Mouse (Mus musculus) erythroid progenitor cell, adult 5-6 weeks (primary cell): Measurements from ENCODE around the gene Ccnt1. TPM values are rescaled to one million over a fixed set of nuclear protein-coding genes. Genes with fewer than 3 reads are reported as not detected.
"Not testable (repeated sequence)": the region's sequence is repeated elsewhere in the genome, so short reads cannot be mapped to it uniquely, and the experiment has no call there.

Experiments
- ATAC-seq: replicated peaks from 2 replicates; pipeline ENCODE4 v1.8.0; 2016; ENCODE audit warnings: moderate number of reproducible peaks, mild to moderate bottlenecking, moderate TSS enrichment, inconsistent platforms; ENCODE audit not compliant: poor library complexity, low FRiP score, severe bottlenecking
- total RNA-seq, 2 experiments: library from RNA; stranded (forward) in 1 of 2; stranded (reverse) in 1 of 2; fragments of 150-400 nt in 1 of 2; fragments of 186-747, 209-891 nt in 1 of 2; gene quantifications; 2 replicates each; pipeline versions ENCODE4 v1.2.3 to v1.2.4; 2015 to 2017; ENCODE audit warnings: low replicate concordance in 2 of 2

Ccnt1 gene
- total RNA-seq, 2 experiments from 2014 or later: 75.4 to 121 TPM

DNA sequence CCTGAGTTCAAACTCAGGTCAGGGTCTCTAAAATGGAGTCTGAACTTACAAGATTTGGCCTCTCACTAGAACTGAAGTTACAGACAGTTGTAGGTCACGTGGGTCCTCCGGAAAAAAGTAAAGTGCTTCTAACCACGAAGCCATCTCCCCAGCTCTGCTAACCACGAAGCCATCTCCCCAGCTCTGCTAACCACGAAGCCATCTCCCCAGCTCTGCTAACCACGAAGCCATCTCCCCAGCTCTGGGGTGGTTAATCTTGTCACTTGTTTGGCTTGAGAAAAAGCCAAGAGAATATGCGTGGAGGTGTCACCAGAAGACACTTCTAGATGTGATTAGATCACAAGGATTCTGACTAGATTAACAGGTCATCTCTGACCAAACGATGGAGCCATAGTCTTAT, 56.6 kb downstream of the Ccnt1 start:
- no peak for ATAC-seq

GRCm38 (mm10) chr15:98513676-98514075, 57.0 kb downstream of the Ccnt1 start:
- ATAC-seq: not testable (repeated sequence)

DNA sequence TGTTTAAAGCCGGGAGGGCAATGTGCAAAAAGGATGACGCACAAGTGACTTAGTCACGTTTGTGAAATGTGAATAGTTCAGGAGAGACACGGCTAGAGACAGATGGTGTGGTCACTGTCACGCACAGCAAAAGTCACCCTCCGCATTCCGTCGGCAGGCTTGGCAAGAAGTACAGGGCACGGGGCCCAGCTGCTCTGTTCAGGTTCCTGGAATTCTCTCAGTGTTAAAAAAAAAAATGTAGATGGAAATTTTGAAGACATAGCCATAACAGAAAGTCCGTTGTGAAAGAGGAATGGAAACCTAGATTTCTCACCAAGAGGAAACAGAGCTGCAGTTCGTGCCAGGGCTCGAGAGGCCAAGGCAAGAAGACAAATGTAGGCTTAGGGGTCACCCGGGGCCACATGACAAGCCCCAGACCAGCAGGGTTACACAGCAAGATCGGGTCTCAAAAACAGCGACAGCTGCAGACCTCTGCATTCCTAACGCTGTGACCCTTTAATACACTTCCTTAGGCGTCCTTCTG, 57.9 kb downstream of the Ccnt1 start:
- ATAC-seq: no peak

DNA sequence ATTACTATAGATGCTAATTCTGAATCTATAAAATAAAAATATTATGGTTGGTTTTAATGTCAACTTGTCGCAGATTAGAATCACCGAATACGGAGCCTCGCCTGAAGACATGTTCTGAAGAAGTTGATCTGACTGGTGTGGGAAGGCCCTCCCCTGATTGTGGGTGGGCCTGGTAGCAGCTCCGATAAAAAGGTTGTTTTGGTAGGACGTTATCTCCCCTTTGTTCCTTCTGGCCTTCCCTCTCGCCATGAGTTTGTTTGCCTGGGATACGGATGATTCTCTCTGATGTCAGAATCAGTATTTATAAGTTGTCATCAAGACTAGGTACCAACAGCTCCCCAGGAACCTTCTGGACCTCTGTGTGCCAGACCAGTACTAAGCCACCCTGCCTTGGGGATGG, 58.5 kb downstream of the Ccnt1 start:
- ATAC-seq: no peak

- ATAC-seq: no peak
These were observed 59.3 kb downstream of the Ccnt1 start for GRCm38 (mm10) chr15:98511386-98511928.

GRCm38 (mm10) chr15:98510438-98511385, 60.0 kb downstream of the Ccnt1 start:
- ATAC-seq: peak; percentile 84

DNA sequence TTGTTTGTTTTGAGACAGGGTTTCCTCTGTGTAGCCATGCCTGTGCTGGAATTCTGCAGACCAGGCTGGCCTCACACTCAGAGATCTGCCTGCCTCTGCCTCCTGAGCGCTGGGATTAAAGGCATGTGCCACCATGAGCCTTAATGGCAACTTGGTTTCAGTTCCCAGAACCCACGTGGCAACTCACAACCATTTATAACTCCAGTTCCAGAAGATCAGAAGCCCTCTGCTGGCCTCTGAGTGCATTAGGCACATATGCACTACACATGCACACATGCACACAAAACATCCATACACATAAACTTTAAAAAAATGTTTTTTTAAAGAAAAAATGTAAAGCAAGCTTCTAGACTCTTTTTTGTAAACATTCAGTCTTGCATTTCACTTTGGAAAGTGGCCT, 61.3 kb downstream of the Ccnt1 start:
- no peak for ATAC-seq

GRCm38 (mm10) chr15:98507321-98507720, 63.4 kb downstream of the Ccnt1 start:
- ATAC-seq: no peak

GRCm38 (mm10) chr15:98506253-98506957, 64.3 kb downstream of the Ccnt1 start:
- ATAC-seq: no peak

GRCm38 (mm10) chr15:98504514-98504913, 66.2 kb downstream of the Ccnt1 start:
- peak; percentile 47; the same call in 1 of the 2 replicates for ATAC-seq

- ATAC-seq: no peak
These were observed 67.4 kb downstream of the Ccnt1 start for GRCm38 (mm10) chr15:98503317-98503716.

- ATAC-seq: no peak
These were observed 73.1 kb downstream of the Ccnt1 start for GRCm38 (mm10) chr15:98497631-98498030.

DNA sequence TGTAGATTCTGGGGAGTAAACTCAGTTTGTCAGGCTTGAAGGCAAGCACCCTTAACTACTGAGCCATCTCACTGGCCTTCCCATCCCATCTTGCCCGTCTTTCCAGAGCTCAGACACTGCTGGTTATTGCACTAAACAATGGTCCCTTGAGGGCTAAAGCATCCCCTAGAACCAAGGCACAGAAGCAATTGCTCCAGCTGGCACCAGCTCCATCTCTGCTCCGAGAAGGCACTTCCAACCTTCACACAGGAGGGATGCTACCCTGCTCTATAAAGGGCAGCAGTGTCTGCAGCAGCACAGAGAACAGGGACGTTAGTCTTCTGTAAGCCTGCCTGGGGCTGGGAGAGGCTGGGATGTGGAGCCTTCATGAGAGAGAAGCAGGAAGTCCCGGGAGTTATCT, 78.6 kb downstream of the Ccnt1 start, which contains the start of gene Olfr279:
Gene Olfr279 (plus strand): TSS at position 301 of the 400 bp plus-strand sequence.
- no peak for ATAC-seq

GRCm38 (mm10) chr15:98491332-98491731, 79.4 kb downstream of the Ccnt1 start:
- ATAC-seq: no peak

Other genes starting within 250 kb of the Ccnt1 start
- not detected in 2 replicates for gene Olfr284, start 229.9 kb downstream of the Ccnt1 start, total RNA-seq (2015; ENCODE audit: low replicate concordance)
- not detected in 2 replicates for gene Olfr284, start 229.9 kb downstream of the Ccnt1 start, total RNA-seq (2017; ENCODE audit: low replicate concordance)
- gene Olfr283, start 190.0 kb downstream of the Ccnt1 start, total RNA-seq (2015; ENCODE audit: low replicate concordance): not detected in 2 replicates
- not detected in 2 replicates for gene Olfr283, start 190.0 kb downstream of the Ccnt1 start, total RNA-seq (2017; ENCODE audit: low replicate concordance)
- gene Olfr282, start 139.7 kb downstream of the Ccnt1 start, total RNA-seq (2015; ENCODE audit: low replicate concordance): not detected in 2 replicates
- gene Olfr282, start 139.7 kb downstream of the Ccnt1 start, total RNA-seq (2017; ENCODE audit: low replicate concordance): not detected in 2 replicates
- not detected in 2 replicates for gene Olfr281, start 118.3 kb downstream of the Ccnt1 start, total RNA-seq (2015; ENCODE audit: low replicate concordance)
- not detected in 2 replicates for gene Olfr281, start 118.3 kb downstream of the Ccnt1 start, total RNA-seq (2017; ENCODE audit: low replicate concordance)
- not detected in 2 replicates for gene OR5BS1P, start 101.0 kb downstream of the Ccnt1 start, total RNA-seq (2015; ENCODE audit: low replicate concordance)
- gene OR5BS1P, start 101.0 kb downstream of the Ccnt1 start, total RNA-seq (2017; ENCODE audit: low replicate concordance): not detected in 2 replicates
- not detected in 2 replicates for gene Lalba, start 88.2 kb downstream of the Ccnt1 start, total RNA-seq (2015; ENCODE audit: low replicate concordance)
- gene Lalba, start 88.2 kb downstream of the Ccnt1 start, total RNA-seq (2017; ENCODE audit: low replicate concordance): not detected in 2 replicates
- gene Olfr279, start 78.5 kb downstream of the Ccnt1 start, total RNA-seq (2015; ENCODE audit: low replicate concordance): not detected in 2 replicates
- not detected in 2 replicates for gene Olfr279, start 78.5 kb downstream of the Ccnt1 start, total RNA-seq (2017; ENCODE audit: low replicate concordance)
- 15.5 and 19.7 TPM in 2 replicates for gene Kansl2, start 36.7 kb downstream of the Ccnt1 start, total RNA-seq (2015; ENCODE audit: low replicate concordance)
- 11.5 and 18.0 TPM in 2 replicates for gene Kansl2, start 36.7 kb downstream of the Ccnt1 start, total RNA-seq (2017; ENCODE audit: low replicate concordance)
- gene 4930415O20Rik, start 81 bp upstream of the Ccnt1 start, total RNA-seq (2015; ENCODE audit: low replicate concordance): not detected in 2 replicates
- gene 4930415O20Rik, start 81 bp upstream of the Ccnt1 start, total RNA-seq (2017; ENCODE audit: low replicate concordance): not detected in 2 replicates
- 62.3 and 81.3 TPM in 2 replicates for gene Adcy6, start 39.2 kb upstream of the Ccnt1 start, total RNA-seq (2015; ENCODE audit: low replicate concordance)
- 133 and 140 TPM in 2 replicates for gene Adcy6, start 39.2 kb upstream of the Ccnt1 start, total RNA-seq (2017; ENCODE audit: low replicate concordance)
- gene Cacnb3, start 59.9 kb upstream of the Ccnt1 start, total RNA-seq (2015; ENCODE audit: low replicate concordance): not detected in 2 replicates
- gene Cacnb3, start 59.9 kb upstream of the Ccnt1 start, total RNA-seq (2017; ENCODE audit: low replicate concordance): 0.77 TPM in 1 of 2 replicates, not detected in the other
- 24.5 and 26.0 TPM in 2 replicates for gene Ddx23, start 92.0 kb upstream of the Ccnt1 start, total RNA-seq (2015; ENCODE audit: low replicate concordance)
- gene Ddx23, start 92.0 kb upstream of the Ccnt1 start, total RNA-seq (2017; ENCODE audit: low replicate concordance): 49.9 and 91.9 TPM in 2 replicates
- gene Rnd1, start 106.5 kb upstream of the Ccnt1 start, total RNA-seq (2015; ENCODE audit: low replicate concordance): 0.36 TPM in 1 of 2 replicates, not detected in the other
- not detected in 2 replicates for gene Rnd1, start 106.5 kb upstream of the Ccnt1 start, total RNA-seq (2017; ENCODE audit: low replicate concordance)
- gene Ccdc65, start 137.3 kb upstream of the Ccnt1 start, total RNA-seq (2015; ENCODE audit: low replicate concordance): not detected in 2 replicates
- not detected in 2 replicates for gene Ccdc65, start 137.3 kb upstream of the Ccnt1 start, total RNA-seq (2017; ENCODE audit: low replicate concordance)
- gene Fkbp11, start 157.3 kb upstream of the Ccnt1 start, total RNA-seq (2015; ENCODE audit: low replicate concordance): 2.5 TPM in 1 of 2 replicates, not detected in the other
- 1.4 TPM in 1 of 2 replicates, not detected in the other for gene Fkbp11, start 157.3 kb upstream of the Ccnt1 start, total RNA-seq (2017; ENCODE audit: low replicate concordance)
- 5.4 and 7.6 TPM in 2 replicates for gene Arf3, start 192.3 kb upstream of the Ccnt1 start, total RNA-seq (2015; ENCODE audit: low replicate concordance)
- 4.6 and 4.8 TPM in 2 replicates for gene Arf3, start 192.3 kb upstream of the Ccnt1 start, total RNA-seq (2017; ENCODE audit: low replicate concordance)
- 0.36 TPM in 1 of 2 replicates, not detected in the other for gene Wnt10b, start 207.2 kb upstream of the Ccnt1 start, total RNA-seq (2015; ENCODE audit: low replicate concordance)
- not detected in 2 replicates for gene Wnt10b, start 207.2 kb upstream of the Ccnt1 start, total RNA-seq (2017; ENCODE audit: low replicate concordance)
- not detected in 2 replicates for gene Wnt1, start 218.9 kb upstream of the Ccnt1 start, total RNA-seq (2015; ENCODE audit: low replicate concordance)
- gene Wnt1, start 218.9 kb upstream of the Ccnt1 start, total RNA-seq (2017; ENCODE audit: low replicate concordance): not detected in 2 replicates
- gene Ddn, start 238.6 kb upstream of the Ccnt1 start, total RNA-seq (2015; ENCODE audit: low replicate concordance): not detected in 2 replicates
- gene Ddn, start 238.6 kb upstream of the Ccnt1 start, total RNA-seq (2017; ENCODE audit: low replicate concordance): not detected in 2 replicates